Mouse (Mus musculus) erythroblast, embryonic 14.5 days (primary cell): ENCODE measurements around the gene Bco2. TPM values are rescaled to one million over a fixed set of nuclear protein-coding genes. Genes with fewer than 3 reads are reported as not detected.

Experiments used
- H3K27me3 ChIP-seq: 2 replicates; pipeline ENCODE4 v1.6.1; 2012; ENCODE audit warnings: inconsistent platforms; ENCODE audit not compliant: control insufficient read depth
- H3K36me3 ChIP-seq: 2 replicates; pipeline ENCODE4 v1.6.1; 2012; ENCODE audit warnings: mild to moderate bottlenecking, inconsistent platforms; ENCODE audit not compliant: control insufficient read depth
- H3K4me1 ChIP-seq: 2 replicates; pipeline ENCODE4 v1.6.1; 2012; ENCODE audit warnings: inconsistent platforms; ENCODE audit not compliant: control insufficient read depth
- H3K4me3 ChIP-seq: replicated peaks from 2 replicates; pipeline ENCODE3; 2012; ENCODE audit warnings: moderate library complexity, mild to moderate bottlenecking, inconsistent platforms
- H3K9me3 ChIP-seq: 2 replicates; pipeline ENCODE4 v1.6.1; 2012; ENCODE audit warnings: low read length, inconsistent platforms, mixed read lengths; ENCODE audit not compliant: control insufficient read depth
- GATA1 ChIP-seq: IDR thresholded peaks from 2 replicates; pipeline ENCODE4 v1.6.1; 2012; ENCODE audit warnings: low read length, inconsistent platforms, mixed read lengths
- TAL1 ChIP-seq: IDR thresholded peaks from 3 replicates; pipeline ENCODE4 v1.6.1; 2012; ENCODE audit warnings: low read length, inconsistent platforms, mixed read lengths
- polyA plus RNA-seq: library from polyadenylated mRNA; stranded (reverse); fragments of >175 nt; gene quantifications from 2 replicates; pipeline ENCODE4 v1.2.3, GENCODE M21; 2012

Bco2 gene
- polyA plus RNA-seq, 1 experiment = not detected

GRCm38 (mm10) chr9:50542401-50542800 lies 12.6 kb downstream of the Bco2 start:
- Histone ChIP-seq H3K4me3 (no peak overlapping the region), H3K4me1 (no peaks in the 10 kb centered on the region; the same call in 1 of the 2 replicates), H3K27me3 (no peaks in the 10 kb centered on the region), H3K36me3 (no peaks in the 10 kb centered on the region), H3K9me3 (no peaks in the 10 kb centered on the region)
- TF ChIP-seq TAL1 (no peak), GATA1 (no peak)

DNA sequence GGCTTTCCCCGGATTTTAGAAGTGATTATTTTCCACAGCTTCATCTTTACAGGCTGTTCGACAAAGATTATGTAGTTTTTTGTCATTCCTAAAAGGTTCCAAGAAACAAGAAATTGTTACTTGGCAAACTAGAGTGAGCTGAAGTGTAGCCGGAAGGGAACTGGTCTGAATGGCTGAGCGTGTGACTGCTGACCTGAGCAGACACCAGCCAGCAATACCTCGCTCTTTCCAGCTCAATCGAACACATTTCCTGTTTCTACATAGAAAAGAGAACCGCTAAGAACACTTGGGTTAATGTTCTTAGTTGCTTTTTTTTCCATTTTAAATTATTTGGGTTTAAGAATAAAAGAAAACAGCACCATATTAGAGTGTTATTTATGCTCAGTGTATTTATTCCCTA lies 14.8 kb downstream of the Bco2 start:
- Histone ChIP-seq H3K9me3 (no peaks in the 10 kb centered on the region), H3K4me3 (no peak overlapping the region), H3K36me3 (no peaks in the 10 kb centered on the region), H3K27me3 (no peaks in the 10 kb centered on the region), H3K4me1 (no peaks in the 10 kb centered on the region; the same call in 1 of the 2 replicates)
- TF ChIP-seq GATA1 = no peak
- no peak for TF ChIP-seq TAL1

DNA sequence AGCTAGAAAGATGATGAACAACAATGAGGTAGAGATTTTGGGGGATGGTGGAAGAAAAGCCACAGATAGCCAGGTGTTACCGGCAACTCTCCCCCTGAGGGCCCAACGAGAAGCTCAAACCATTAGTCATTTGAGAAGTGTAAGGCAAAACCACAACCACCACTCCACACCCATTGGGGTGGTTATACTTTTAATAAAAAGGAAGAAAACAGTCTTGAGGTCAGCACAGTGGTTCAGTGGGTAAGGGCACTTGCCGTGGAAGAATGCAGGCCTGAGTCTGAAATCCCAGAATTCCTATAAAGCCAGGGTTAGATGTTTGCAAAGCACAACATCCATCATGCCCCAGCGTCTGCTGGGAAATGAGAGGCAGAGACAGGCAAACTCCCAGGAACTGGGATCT lies 17.7 kb downstream of the Bco2 start:
- Histone ChIP-seq H3K36me3 (no peaks in the 10 kb centered on the region), H3K9me3 (no peaks in the 10 kb centered on the region), H3K27me3 (no peaks in the 10 kb centered on the region), H3K4me3 (no peak overlapping the region), H3K4me1 (peaks cover 3% of the 10 kb centered on the region)
- TF ChIP-seq TAL1 (no peak), GATA1 (no peak)

GRCm38 (mm10) chr9:50536603-50537135 lies 18.3 kb downstream of the Bco2 start:
- H3K4me1 ChIP-seq = peaks cover 3% of the 10 kb centered on the region
- H3K27me3 ChIP-seq = no peaks in the 10 kb centered on the region
- H3K9me3 ChIP-seq = no peaks in the 10 kb centered on the region
- no peaks in the 10 kb centered on the region for H3K36me3 ChIP-seq
- TF ChIP-seq TAL1 (no peak), GATA1 (no peak)
- H3K4me3 ChIP-seq = no peak overlapping the region

- H3K36me3 ChIP-seq = no peaks in the 10 kb centered on the region
- peaks cover 3% of the 10 kb centered on the region for H3K4me1 ChIP-seq
- no peaks in the 10 kb centered on the region for H3K27me3 ChIP-seq
- TF ChIP-seq TAL1 (no peak), GATA1 (no peak)
- H3K4me3 ChIP-seq = no peak overlapping the region
- H3K9me3 ChIP-seq = no peaks in the 10 kb centered on the region
Observed at GRCm38 (mm10) chr9:50535930-50536329, 19.1 kb downstream of the Bco2 start.

- Histone ChIP-seq H3K27me3 (no peaks in the 10 kb centered on the region), H3K9me3 (no peaks in the 10 kb centered on the region), H3K4me3 (no peak overlapping the region), H3K4me1 (peaks cover 5% of the 10 kb centered on the region), H3K36me3 (no peaks in the 10 kb centered on the region)
- TF ChIP-seq TAL1 (no peak), GATA1 (no peak)
Observed at GRCm38 (mm10) chr9:50533791-50534190, 21.2 kb downstream of the Bco2 start.

GRCm38 (mm10) chr9:50533328-50533727 lies 21.7 kb downstream of the Bco2 start:
- Histone ChIP-seq H3K4me1 (peaks cover 6% of the 10 kb centered on the region), H3K36me3 (no peaks in the 10 kb centered on the region), H3K9me3 (no peaks in the 10 kb centered on the region), H3K4me3 (peak overlapping the region; percentile 19), H3K27me3 (no peaks in the 10 kb centered on the region)
- TF ChIP-seq GATA1 (no peak), TAL1 (no peak)

DNA sequence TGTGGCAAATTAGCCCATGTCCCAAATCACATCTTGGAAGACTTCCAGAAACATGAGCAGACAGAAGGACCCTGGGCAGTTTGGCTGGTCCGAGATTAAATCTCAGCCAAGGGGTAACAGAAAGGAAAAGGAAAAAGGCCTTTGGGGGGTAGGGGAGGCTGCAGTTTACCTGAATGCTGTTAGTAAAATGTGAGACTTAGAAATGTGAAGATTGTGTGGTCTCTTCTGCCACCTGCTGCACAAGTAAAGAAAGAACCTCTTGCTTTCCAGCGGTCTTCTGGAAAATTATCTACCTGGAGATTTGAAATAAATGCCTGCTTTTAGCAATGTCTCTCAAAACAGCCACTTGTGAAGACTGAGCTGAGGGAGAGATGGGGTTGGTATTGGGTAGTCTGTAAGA lies 24.1 kb downstream of the Bco2 start:
- H3K36me3 ChIP-seq = no peaks in the 10 kb centered on the region
- TF ChIP-seq TAL1 = no peak
- TF ChIP-seq GATA1 = no peak
- H3K4me3 ChIP-seq = no peak overlapping the region
- no peaks in the 10 kb centered on the region for H3K27me3 ChIP-seq
- H3K9me3 ChIP-seq = no peaks in the 10 kb centered on the region
- H3K4me1 ChIP-seq = peaks cover 19% of the 10 kb centered on the region

DNA sequence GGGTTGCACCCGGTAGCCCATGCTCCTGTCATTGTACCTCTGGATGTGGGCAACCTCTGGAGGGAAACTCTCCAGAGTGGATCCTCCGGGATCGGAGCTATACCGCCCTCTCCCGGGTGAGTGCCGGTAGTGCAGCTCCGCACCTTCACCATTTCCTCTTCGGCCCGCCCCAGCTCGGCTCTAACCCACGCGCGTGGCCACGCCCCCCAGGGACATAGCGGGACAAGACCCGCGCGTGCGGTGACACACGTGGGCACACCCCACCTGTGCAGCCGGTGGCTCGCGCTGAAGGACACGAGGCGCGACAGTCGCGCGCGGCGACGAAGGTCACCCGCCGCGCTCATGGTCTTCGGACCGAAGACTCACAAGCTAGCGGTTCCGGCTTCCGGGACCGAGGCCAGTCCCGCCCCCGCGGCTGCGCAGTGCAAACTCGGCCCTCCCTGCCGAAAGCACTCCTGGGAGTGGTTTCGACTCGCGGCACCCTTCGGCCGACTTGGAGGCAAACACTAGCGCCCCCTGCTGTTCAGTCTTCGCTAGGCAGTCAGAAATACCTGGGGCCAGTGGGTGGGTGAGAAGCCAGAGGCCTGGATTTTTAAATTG lies 26.6 kb downstream of the Bco2 start, which contains the start of gene Pts:
Gene Pts (minus strand): TSS at position 432 of the 600 bp plus-strand sequence.
- H3K27me3 ChIP-seq = no peaks in the 10 kb centered on the region
- H3K4me1 ChIP-seq = peaks cover 19% of the 10 kb centered on the region
- TF ChIP-seq TAL1 (no peak), GATA1 (no peak)
- H3K36me3 ChIP-seq = peaks cover 16% of the 10 kb centered on the region
- H3K4me3 ChIP-seq = peak within 1 kb of the TSS; percentile 78
- no peaks in the 10 kb centered on the region for H3K9me3 ChIP-seq
